Mouse (Mus musculus): ENCODE results near the gene Marveld1.

Gene Marveld1

DNA sequence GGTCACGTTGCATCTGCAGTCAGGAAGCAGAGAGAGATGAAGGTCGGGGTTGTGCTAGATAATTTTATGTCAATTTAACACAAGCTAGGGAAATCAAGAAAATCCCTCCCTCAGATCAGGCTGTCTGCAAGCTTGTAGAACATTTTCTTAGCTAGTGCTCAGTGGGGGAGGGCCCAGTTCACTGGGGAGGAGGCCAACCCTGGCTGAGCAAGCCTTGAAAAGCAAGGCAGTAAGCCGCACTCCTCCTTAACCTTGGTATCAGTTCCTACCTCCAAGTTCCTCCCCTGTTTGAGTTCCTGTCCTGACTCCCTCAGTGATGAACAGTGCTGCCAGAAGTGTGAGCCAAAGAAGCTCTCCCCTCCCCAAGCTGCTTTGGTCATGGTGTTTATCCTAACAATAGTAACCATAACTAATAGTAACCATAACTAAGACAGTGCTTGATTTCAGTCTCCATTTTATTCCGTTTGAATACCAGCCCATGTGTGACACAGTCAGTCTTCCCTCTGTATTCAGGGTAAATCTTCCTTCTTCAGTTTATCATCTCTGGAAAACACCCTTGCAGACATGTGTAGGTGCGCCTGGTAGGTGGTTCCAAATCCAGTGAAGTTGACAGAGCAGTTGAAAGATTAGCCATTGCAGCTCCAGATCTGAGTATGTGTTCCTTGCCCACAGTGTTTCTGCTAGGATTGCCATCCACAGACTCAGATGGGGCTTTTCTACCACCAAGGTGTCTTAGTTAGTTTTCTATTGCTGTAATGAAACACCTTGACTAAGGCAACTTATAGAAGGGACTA, 7.3 kb upstream of the Marveld1 start:
- no peak for DNase-seq (ENCODE audit: low spot score in 2 of 2)

- no peak for DNase-seq (ENCODE audit: low spot score in 2 of 2)
Observed at GRCm38 (mm10) chr19:42141998-42142397, 5.2 kb upstream of the Marveld1 start.

GRCm38 (mm10) chr19:42142757-42143156, 4.4 kb upstream of the Marveld1 start:
- DNase-seq (ENCODE audit: low spot score in 2 of 2): no peak

DNA sequence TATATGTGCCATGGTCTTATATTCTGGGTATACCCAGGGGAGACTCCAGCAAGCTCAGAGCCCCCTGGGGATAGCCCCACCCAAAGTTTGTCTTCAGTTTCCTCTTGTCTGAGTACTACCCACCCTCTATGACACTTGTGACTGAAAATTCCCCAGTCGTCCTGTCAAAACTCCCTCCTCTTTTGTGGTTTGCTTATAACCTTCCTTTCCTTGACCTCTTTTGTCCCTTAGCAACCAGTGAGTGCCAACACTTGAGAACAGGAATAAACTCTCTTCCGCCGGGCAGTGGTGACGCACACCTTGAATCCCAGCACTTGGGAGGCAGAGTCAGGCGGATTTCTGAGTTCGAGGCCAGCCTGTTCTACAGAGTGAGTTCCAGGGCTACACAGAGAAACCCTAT, 3.1 kb upstream of the Marveld1 start:
- DNase-seq (ENCODE audit: low spot score in 2 of 2): no peak

- peak; percentile 65 to 77 for DNase-seq (ENCODE audit: low spot score in 2 of 2)
Observed at GRCm38 (mm10) chr19:42144541-42145167, 2.5 kb upstream of the Marveld1 start.

DNA sequence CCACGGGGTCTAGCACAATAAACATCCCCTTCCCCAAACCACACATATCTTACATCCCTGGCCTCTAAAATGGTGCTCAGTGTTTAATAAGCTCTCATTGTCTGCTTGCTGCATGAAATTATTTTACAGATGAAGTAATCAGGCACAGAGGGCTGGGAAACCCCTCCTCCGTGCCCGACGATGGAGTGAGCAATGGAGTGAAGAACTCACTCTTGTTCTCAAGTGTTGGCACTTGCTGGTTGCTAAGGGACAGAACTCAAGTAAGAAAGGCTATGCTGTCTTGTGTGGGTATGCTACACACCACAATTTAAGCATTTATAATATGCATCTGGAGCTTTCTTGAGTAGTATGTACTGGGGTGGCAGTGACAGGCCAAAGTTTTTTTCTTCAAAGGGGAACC, 2.0 kb upstream of the Marveld1 start:
- no peak for DNase-seq (ENCODE audit: low spot score in 2 of 2)

DNA sequence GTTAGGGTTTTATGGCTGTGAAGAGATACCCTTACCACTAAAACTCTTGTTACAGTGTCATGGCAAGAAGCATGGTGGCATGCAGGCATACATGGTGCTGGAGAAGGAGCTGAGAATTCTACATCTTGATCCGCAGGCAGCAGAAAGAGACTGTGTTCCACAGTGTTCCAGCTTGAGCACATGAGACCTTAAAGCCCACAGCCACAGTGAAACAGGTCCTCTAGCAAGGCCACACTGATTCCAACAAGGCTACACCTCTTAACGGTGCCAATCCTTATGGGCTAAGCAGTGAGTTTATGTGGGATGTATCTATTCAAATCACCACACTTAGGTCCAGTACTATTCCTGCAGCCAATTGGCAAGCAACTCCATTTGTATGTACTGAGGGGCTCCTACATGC, 1.5 kb upstream of the Marveld1 start:
- DNase-seq (ENCODE audit: low spot score in 2 of 2): no peak

DNA sequence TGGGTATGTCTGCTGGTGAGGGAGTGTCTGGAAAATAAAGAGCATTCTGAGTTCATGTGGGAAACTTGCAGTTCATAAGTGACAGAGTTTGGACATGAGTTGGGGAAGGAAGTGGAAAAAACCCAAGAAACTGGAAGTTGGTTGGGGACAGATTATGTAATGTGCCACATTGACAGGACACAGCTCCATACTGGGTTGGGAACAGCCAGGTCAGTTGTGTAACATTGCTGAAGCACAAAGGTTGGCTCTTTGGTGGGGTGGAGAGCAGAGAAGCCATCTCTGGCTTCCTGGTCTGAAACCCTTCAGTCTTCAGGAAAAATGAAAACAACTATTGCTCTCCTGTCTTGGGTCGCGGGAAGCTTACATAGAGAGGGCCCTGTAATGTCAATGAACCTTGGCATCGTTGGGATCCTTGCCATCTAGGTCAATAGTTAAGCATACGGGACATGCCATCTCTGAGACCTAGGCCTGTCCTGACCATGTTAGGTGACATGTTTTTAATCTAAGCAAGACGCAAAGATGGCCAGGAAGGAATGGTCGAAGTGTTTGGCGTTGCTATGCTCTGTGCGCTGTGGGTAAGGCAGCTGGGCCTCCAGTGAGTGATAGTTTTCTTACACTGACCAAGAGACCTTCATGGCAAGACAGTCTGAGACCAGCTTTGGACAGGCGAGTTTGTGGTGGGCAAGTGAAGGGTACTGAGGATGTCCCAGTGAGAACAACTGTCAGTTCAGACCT, 757 bp upstream of the Marveld1 start:
- DNase-seq (ENCODE audit: low spot score in 2 of 2): no peak

DNA sequence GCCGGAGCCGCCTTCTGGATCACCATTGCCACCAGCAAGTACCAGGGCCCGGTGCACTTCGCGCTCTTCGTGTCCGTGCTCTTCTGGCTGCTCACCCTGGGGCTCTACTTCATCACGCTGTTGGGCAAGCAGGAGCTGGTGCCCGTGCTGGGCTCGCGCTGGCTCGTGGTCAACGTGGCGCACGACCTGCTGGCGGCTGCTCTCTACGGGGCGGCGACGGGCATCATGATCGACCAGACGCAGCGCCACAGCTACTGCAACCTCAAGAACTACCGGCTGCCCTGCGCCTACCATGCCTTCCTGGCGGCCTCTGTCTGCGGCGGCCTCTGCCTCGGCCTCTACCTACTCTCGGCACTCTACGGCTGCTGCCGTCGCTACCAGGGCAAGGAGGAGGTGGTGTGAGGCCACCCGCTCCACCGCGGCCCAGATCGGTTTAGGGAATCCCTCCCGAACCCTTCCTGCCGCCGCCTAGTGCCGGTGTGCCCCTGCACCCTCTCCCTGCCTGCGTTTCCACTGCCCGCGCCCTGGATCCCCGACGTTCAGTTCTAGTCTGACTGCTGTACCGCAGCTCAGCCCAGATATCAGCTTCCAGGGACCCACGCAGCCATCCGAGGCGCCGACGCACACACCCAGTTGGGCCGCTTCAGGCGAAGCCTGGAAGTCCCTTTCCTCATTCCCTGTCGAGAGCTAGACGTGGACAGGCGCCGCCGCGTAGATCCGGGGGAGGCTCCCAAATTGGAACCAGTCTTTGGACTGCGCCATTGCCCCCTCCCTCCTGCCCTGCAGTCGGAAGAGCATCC, 769 bp downstream of the Marveld1 start:
- no peak for DNase-seq (ENCODE audit: low spot score in 2 of 2)

GRCm38 (mm10) chr19:42148569-42148860, 1.3 kb downstream of the Marveld1 start:
- no peak for DNase-seq (ENCODE audit: low spot score in 2 of 2)

- peak; percentile 73 to 84 for DNase-seq (ENCODE audit: low spot score in 2 of 2)
Observed at GRCm38 (mm10) chr19:42151990-42152389, 4.8 kb downstream of the Marveld1 start.

DNA sequence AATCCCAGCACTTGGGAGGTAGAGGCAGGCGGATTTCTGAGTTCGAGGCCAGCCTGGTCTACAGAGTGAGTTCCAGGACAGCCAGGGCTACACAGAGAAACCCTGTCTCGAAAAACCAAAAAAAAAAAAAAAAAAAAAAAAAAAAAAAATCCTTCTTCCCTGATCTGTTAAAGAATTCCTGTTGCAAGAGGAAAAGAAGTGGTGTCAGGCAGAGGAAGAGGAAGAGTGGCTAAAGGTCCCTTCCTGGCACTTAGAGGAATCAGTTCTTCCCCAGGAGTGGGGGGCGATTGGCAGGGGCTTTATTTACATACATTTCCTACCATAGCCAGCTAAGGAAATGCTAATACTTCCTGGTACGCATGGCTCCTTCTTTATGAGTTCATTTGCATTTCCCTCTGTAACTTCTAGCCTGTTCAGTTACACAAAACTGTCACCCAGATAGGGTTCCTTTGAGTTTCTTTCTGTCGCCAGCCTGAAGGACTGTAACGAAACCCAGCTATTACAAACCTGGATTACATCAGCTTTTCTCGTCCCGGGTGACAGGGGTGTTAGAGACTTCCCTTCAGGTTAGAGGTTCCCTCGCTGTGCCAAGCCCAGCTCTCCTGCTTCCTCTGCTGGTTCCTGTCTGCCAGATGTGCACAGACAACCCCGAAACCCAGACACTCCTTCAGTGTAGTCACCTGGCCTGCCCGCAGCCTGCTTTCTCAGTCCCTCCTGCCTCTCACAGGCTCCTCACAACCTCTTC, 10.5 kb downstream of the Marveld1 start:
- DNase-seq (ENCODE audit: low spot score in 2 of 2): no peak

GRCm38 (mm10) chr19:42158246-42159017, 11.2 kb downstream of the Marveld1 start:
- DNase-seq (ENCODE audit: low spot score in 2 of 2): no peak

- no peak for DNase-seq (ENCODE audit: low spot score in 2 of 2)
Observed at GRCm38 (mm10) chr19:42163764-42164163, 16.6 kb downstream of the Marveld1 start, which contains the start of gene Zfyve27. Zfyve27 (plus strand) TSS chr19:42163951.

DNA sequence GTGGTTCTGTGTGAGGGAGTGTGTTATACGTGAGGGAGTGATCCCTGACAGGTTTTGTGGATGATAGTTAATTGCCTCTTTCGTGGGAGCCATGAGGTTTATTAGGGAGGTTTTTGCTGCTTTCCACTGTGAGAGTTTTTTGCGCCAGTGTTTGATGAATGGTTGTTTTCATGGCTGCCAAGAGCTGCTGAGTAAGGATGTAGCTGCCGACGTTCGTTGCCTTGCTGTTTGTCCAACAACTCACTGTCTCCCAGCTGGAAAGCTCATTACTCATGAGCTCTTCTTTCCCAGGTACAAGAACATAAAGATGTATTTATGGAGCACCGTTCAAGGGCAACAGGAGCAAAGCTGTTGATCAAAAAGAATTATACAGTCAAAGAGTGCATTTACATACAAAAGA, 17.0 kb downstream of the Marveld1 start:
- no peak for DNase-seq (ENCODE audit: low spot score in 2 of 2)

DNA sequence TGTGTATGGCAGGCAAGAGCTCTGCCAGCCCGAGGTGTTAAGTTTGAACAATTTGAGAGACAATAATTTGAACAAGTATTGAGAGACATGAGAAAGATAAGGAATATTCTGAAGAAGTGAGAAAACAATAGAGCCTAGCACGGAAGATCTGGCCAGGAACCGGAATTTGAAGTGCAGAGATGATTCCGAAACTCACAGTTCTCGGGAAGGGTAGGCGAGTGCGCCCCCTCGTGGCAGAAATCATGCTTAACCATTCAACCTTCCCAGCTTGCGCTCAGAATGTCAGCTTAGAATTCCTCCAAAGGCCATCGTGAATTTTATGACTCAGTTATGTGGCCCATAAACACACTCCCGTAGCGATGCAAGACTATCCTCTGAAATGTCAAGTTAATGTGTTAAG, 18.9 kb downstream of the Marveld1 start:
- DNase-seq (ENCODE audit: low spot score in 2 of 2): peak in 1 of 2 experiments; percentile 84

DNA sequence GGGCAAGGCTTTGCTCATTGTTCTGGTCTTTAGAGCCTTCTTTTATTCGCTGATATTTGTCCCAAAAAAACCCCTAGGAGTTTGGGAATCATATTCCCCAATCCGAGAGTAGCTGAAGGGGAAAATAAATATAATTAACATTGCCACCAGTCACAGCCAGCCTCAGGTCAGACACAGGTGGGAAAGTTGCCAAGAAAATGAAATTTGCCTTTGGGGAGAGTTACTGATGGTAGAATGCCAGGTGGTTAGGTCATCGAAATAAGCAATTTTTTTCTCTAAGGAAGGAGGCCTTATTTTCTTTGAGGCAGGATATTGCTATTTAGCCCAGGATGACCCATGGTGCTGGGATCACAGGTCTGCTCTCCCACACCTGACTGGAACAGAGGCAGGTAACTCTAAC, 19.6 kb downstream of the Marveld1 start:
- no peak for DNase-seq (ENCODE audit: low spot score in 2 of 2)

GRCm38 (mm10) chr19:42167489-42167888, 20.3 kb downstream of the Marveld1 start:
- no peak for DNase-seq (ENCODE audit: low spot score in 2 of 2)

DNA sequence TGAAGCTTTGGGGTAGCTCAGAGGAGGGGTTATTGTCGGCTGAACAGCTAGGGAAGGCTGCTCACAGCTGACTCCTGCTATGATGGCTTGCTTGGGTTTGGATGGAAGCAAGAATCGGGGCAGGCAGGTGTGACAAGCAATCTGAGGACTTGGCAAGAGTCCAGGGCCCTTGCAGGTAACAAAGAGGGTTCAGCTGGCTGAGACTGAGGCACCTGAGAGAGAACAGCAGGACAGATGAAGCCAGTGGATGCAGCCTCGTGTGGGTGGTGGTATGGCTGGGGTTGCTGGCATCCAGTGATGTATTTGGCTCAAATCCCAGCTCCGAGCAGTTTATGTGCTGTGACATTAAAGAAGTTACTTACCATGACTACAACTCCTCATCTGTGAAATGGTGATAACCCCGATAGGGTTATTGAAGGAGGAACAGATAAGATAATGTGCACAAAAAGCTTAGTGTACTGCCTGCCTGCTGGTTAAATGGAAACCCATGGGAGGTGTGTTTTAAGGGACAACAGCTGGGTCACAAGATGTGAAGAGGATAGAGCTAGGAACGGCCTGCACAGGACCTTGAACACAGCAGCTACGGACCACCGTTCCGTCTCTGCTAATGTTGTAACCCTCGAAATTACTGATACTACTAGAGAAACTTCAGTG, 22.2 kb downstream of the Marveld1 start:
- no peak for DNase-seq (ENCODE audit: low spot score in 2 of 2)

All from frontal cortex, postnatal 14 days (tissue).